Mouse (Mus musculus) lung, adult 18-20 months (tissue): ENCODE results near the gene Acot4.
A peak's percentile ranks its signal among the peaks of the same experiment; 100 is the strongest.
"Not testable (repeated sequence)": the region's sequence is repeated elsewhere in the genome, so short reads cannot be mapped to it uniquely, and the experiment has no call there.

ENCODE experiments used
- DNase-seq, 2 experiments: peaks; one replicate each; pipeline ENCODE4 v3.0.0; 2022; ENCODE audit warnings: mixed read lengths in 2 of 2

The Acot4 gene

DNA sequence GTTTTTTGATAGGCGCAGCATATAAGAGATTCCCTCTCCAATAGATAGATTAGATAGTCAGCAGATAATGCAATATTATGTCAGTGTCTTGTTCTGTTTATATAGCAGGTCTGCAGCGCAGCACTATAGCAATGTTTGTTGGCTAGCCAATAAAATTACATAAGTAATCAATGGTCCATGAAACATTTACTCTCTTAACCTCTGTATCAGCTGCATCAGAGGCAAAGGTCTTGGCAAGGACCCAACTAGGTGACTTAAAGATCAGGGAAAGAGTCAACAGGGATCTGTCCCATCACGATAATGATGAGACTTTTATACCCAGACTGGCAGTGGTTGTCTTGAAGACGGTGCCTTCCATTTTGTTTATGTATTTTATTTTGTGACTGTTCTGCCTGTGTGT lies 5.3 kb upstream of the Acot4 start:
- DNase-seq = no peak

DNA sequence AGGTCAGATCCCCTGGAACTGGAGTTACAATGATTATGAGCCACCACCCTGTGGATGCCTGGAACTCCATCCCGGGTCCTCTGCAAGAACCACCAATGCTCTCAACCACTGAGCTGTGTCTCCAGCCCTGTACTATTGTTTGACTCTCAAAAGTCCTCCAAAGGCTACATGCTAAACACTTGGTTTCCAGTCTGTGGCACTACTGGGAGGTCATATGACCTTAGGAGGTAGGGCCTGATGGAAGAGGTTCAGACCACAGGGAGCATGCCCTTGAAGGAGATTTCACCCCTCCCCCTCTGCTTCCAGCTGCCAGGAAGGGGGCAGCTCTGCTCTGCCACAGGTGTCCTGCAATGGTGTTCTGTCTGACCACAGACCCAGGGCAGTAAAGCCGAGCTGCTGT lies 4.9 kb upstream of the Acot4 start:
- DNase-seq = not testable (repeated sequence)

DNA sequence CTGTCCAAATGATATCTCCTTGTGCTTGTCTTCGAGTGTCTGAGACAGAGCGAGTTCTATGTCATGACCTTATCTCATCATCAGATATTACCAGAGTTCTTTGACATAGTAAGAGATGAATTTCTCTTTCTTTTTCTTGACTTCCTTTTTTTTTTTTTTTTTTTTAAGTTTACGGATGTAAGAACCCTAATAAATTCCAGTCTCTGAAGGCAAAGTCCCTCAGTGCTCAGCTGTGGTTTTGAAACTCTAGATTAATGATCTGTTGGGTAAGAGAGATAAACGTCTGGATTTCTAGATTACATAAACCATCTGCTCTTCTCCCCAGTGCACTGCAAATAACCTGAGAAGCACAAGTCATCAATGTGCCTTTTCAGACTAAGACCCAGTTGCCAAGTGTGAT lies 4.1 kb upstream of the Acot4 start:
- no peak for DNase-seq

- peak; percentile 30 to 45 for DNase-seq
These were observed 522 bp downstream of the Acot4 start, which contains the start of gene Gm49366 for GRCm38 (mm10) chr12:84038691-84039111. TSS of gene Gm49366 (plus strand) at chr12:84038935.

DNA sequence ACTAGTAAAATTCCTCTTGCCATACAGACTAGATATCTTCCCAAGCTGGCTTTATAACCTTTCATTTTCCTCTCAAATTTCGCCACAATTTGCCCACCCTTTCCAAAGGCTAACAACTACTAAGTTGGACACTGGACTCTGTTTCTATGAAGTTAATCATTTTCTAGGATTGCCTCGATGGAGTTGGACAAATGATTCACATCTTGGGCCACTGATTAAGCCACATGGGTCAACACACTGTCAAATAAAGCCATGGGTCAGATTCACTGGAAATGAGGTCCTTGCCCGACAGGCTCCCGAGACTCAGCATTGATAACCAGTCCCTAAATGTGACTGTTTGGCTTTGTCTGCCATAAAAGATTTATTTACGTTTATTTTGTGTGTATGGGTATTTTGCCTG lies 4.1 kb downstream of the Acot4 start:
- DNase-seq = no peak

DNA sequence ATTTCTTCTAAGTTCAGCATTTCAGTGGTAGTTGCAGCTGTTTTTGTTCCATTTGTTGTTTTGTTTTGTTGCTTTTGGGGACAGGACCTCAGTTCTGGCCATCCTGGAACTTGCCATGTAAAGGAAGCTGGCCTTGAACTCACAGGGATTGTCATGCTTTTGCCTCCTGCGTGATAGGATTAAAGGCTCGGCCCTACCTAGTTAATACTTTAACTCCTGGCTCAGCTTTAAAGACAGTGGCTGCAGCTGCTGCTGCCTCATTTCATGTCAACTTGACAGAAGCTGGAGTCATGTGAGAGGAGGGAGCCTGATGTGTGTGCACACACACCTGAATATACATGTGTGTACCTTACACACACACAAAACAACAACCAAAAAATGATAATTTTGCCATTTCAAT lies 5.9 kb downstream of the Acot4 start:
- no peak for DNase-seq

DNA sequence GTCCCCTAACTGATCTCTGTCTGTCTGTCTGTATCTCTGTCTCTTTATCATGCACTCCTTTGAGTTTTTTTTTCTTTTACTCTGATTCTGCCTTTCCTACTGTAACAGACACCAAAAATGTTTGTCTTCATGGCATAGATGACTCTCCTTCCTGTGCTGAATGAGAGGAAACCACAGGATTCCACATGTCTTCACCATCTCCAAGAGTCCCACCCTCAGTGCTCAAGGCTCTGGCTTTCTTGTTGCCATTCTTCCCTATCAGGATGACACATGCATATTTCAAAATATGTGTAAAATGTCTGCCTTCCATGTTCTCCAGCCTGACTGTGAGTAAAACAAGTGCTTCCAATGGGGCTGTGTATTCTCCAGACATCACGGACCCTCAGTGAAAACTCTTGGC lies 8.7 kb downstream of the Acot4 start:
- DNase-seq = no peak

DNA sequence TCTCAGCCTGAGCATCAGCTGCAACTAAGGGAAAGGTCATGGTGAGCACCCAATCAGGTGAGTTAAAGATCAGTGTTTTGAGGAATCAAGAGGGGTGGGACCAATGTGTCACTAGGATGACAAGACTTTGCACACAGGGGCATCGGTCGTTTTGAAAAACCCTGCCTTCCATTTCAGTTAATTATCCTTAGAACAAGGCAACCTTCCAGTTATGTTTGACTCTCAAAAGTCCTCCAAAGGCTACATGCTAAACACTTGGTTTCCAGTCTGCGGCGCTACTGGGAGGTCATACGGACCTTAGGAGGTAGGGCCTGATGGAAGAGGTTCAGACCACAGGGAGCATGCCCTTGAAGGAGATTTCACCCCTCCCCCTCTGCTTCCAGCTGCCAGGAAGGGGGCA lies 12.6 kb downstream of the Acot4 start:
- not testable (repeated sequence) for DNase-seq

GRCm38 (mm10) chr12:84051937-84052474 lies 13.8 kb downstream of the Acot4 start, which contains the start of gene Acot3:
TSS of gene Acot3 (plus strand) at chr12:84052144.
- no peak for DNase-seq

GRCm38 (mm10) chr12:84052609-84053008 lies 14.4 kb downstream of the Acot4 start:
- no peak for DNase-seq

- no peak for DNase-seq
These were observed 15.0 kb downstream of the Acot4 start for GRCm38 (mm10) chr12:84053173-84053572.

DNA sequence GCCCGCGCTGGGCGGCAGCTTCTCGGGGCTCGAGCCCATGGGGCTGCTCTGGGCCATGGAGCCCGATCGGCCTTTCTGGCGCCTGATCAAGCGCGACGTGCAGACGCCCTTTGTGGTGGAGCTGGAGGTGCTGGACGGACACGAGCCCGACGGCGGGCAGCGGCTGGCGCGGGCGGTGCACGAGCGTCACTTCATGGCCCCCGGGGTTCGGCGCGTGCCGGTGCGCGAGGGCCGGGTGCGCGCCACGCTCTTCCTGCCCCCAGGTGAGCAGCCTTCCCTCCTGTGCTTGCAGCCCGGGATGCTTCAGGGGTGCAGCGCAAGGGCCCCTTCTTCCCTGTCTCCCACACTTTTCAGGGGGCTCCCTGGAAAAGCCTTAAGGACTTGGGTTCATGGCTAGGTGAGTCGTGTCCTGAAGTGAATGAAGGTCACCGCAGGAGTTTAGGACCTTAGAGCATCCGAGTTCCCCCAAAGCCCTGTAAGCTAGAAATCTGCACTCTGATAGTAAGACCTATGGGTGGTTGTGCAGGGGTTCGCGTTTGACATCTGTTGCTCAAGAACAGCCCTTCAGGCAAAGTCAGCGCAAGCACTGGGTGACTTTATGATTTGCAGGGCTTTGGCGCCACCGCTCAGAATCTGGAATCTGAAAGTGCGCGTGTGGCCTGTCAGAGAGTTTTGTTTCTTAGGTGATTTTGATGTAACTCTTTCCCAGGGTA lies 15.7 kb downstream of the Acot4 start:
- no peak for DNase-seq

DNA sequence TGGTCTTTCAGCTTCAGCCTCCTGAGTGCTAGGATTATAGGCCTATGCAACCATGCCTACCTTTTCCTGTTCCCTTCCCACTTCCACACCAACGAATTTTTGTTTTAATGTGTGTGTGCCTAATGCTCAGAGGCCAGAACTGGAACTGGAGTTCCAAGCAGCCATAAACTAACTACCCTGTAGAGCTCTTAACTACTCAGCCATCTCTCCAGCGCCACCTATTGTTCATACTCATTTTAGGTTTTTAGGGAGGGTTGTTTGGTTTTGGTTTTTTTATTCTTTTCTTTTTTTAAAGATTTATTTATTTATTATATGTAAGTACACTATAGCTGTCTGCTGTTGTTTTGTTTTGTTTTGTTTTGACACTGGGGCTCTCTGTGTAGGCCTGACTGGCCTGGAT lies 22.8 kb downstream of the Acot4 start:
- DNase-seq = peak in 1 of 2 experiments; percentile 4

DNA sequence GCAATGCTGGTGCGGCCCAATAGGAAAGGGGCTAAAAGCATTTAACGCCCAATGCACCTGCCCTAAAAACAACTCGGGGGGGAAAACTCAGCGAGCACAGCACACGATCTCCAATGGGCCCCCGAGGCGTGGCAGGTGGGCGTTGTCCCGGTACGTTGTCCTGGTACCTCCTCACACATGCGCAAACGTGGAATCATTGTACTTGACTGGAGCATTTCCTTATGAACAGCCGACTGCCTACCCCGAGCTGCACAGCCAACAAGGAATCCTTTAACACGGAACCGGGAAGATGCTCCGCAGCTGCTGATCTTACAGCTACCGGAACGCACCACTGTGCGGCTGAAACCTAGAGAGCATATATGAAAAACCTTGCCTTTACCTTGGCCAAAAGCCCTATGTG lies 24.2 kb downstream of the Acot4 start:
- DNase-seq = no peak

GRCm38 (mm10) chr12:84063228-84063627 lies 25.0 kb downstream of the Acot4 start:
- DNase-seq = peak in 1 of 2 experiments; percentile 9

GRCm38 (mm10) chr12:84063833-84064232 lies 25.7 kb downstream of the Acot4 start:
- no peak for DNase-seq

GRCm38 (mm10) chr12:84064621-84065020 lies 26.4 kb downstream of the Acot4 start:
- no peak for DNase-seq

- no peak for DNase-seq
These were observed 29.6 kb downstream of the Acot4 start for GRCm38 (mm10) chr12:84067752-84068151.

DNA sequence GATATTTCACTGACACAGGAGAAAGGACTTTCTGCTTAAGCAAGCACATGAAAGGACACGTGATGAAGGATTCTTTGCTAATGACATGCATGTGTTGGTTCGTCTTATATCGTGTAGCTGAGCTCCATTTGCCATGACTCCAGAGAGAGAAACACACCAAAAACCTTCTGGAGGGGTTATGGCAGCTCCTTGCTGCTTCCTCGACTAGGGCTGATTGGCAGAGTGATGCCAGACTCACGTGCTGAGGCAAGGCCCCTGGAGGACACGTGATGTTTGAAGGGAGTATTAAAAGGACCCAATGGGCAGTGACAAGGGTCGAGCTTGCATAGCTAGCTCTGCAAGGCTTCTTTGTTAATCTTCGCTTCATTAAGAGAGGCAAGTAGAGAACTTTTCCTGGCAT lies 30.1 kb downstream of the Acot4 start:
- no peak for DNase-seq

- no peak for DNase-seq
These were observed 30.8 kb downstream of the Acot4 start, which contains the start of gene Acot5 for GRCm38 (mm10) chr12:84068986-84069385. TSS of gene Acot5 (plus strand) at chr12:84069325.

GRCm38 (mm10) chr12:84069582-84069981 lies 31.4 kb downstream of the Acot4 start:
- peak; percentile 23 to 27 for DNase-seq

GRCm38 (mm10) chr12:84071696-84072095 lies 33.5 kb downstream of the Acot4 start:
- DNase-seq = no peak

- no peak for DNase-seq
These were observed 39.3 kb downstream of the Acot4 start for GRCm38 (mm10) chr12:84077371-84077990.

DNA sequence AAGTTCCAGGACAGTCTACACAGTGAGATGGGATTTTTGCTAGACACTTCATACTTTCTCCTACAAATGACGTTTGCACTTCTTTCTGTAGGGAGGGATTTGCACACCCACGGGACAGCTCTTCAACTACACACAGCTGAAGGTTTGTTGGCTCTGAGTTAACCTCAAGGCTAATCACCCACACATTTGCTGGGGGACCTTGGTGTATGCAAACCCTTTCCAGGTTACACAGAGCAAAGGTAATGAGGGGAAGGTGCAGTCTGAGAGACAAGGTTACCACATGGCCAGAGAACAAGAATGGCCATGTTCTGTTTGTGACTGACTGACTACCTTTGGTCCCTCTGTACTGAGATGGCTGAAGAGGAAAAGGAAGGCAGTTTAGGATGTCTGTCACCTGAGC lies 45.7 kb downstream of the Acot4 start:
- no peak for DNase-seq
